In the genomic region with DNA sequence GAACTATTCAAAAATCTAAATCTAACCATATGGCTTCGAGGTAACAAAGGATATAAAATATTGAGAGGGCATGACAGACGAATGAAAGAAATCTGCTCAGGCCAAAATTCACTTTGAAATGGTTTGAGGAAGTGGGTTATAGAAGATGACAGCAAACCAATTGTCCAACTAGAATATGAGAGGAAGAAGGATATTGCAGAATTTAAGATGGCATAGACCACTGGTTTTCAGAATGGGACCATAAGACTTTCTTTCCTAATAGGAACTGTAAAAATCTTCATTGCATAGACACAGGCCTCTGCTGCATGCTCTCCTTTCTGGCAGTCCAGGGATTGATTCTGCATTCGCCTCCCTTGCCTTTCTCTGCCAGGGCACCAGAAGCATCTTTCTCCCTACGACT, we compare ENCODE assay signal across 17 mouse cellular contexts.
"Had no signal": no experiment of that assay in that cellular context is flagged by ENCODE, and none has a peak within 500 bp of the region (broad histone marks: within the 10 kb centered on the region; RNA-seq: fewer than 3 reads in every experiment).

No protein-coding gene starts in this region.

- H3K27ac ChIP-seq: neural tube, embryonic 12.5 days; neural tube, embryonic 13.5 days; neural tube, embryonic 15.5 days; stomach, embryonic 15.5 days; stomach, postnatal 0 days had no signal

- H3K4me1 ChIP-seq: neural tube, embryonic 12.5 days; neural tube, embryonic 13.5 days; neural tube, embryonic 15.5 days had no signal

- H3K4me3 ChIP-seq: neural tube, embryonic 12.5 days; neural tube, embryonic 13.5 days; neural tube, embryonic 15.5 days; stomach, embryonic 15.5 days had no signal

- H3K36me3 ChIP-seq: neural tube, embryonic 12.5 days; neural tube, embryonic 13.5 days; neural tube, embryonic 15.5 days; stomach, embryonic 15.5 days had no signal

- H3K27me3 ChIP-seq: neural tube, embryonic 12.5 days; neural tube, embryonic 13.5 days; neural tube, embryonic 15.5 days; stomach, embryonic 15.5 days had no signal

- H3K9ac ChIP-seq: neural tube, embryonic 12.5 days; neural tube, embryonic 13.5 days; neural tube, embryonic 15.5 days; stomach, embryonic 15.5 days had no signal

- DNase-seq: retina, postnatal 1 day; right cerebral cortex, adult 18-20 months; right cerebral cortex, postnatal 14 days; right cerebral cortex, postnatal 25 days; right cerebral cortex, postnatal 4 days; spleen, adult 18-20 months; thymus, adult 18-20 months; thymus, adult 2 months; thymus, postnatal 14 days; thymus, postnatal 25 days; thymus, postnatal 36 days; thymus, postnatal 4 days had no signal

- H3K9me3 ChIP-seq: neural tube, embryonic 12.5 days; neural tube, embryonic 13.5 days; neural tube, embryonic 15.5 days; stomach, embryonic 15.5 days had no signal

- H3K4me2 ChIP-seq: neural tube, embryonic 12.5 days; neural tube, embryonic 13.5 days; neural tube, embryonic 15.5 days; stomach, embryonic 15.5 days had no signal
